Mouse (Mus musculus) gastrocnemius, postnatal 14 days (tissue): ENCODE results near the gene Fhod1. TPM values are rescaled to one million over a fixed set of nuclear protein-coding genes. Genes with fewer than 3 reads are reported as not detected.
A peak's percentile ranks its signal among the peaks of the same experiment; 100 is the strongest.
"Not testable (repeated sequence)": the region's sequence is repeated elsewhere in the genome, so short reads cannot be mapped to it uniquely, and the experiment has no call there.

Experiments
- DNase-seq: peaks from one replicate; pipeline ENCODE4 v3.0.0; 2021; ENCODE audit warnings: mixed read lengths
- intact Hi-C: fragments of 180-260 bp; cut with DNase I; formaldehyde crosslinking; loops from one replicate; pipeline ENCODE4 v1.15.1; 2025; ENCODE audit warnings: low total_unique reads
- total RNA-seq, 2 experiments: library from RNA; stranded (reverse); gene quantifications; 2 replicates each; pipeline ENCODE4 v1.2.3; 2021

The Fhod1 gene
- total RNA-seq, 2 experiments from 2014 or later: 12.1 to 15.6 TPM

DNA sequence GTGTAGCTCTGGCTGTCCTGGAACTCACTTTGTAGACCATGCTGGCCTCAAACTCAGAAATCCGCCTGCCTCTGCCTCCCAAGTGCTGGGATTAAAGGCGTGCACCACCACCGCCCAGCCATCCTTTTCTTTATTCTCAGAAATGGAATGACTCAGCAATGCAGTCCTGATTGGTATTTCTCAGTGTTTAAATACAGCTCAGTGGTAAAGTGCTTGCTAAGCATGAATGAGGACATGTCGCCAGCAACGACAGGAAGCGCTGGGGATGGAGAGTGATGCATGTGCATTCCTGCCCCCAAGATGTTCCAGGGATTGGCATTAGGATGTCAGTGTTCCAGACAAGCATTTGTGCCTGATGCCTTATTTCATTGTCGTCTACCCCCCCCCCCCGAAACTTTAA lies 44.4 kb downstream of the Fhod1 start:
- intact Hi-C loops: no loop called here

DNA sequence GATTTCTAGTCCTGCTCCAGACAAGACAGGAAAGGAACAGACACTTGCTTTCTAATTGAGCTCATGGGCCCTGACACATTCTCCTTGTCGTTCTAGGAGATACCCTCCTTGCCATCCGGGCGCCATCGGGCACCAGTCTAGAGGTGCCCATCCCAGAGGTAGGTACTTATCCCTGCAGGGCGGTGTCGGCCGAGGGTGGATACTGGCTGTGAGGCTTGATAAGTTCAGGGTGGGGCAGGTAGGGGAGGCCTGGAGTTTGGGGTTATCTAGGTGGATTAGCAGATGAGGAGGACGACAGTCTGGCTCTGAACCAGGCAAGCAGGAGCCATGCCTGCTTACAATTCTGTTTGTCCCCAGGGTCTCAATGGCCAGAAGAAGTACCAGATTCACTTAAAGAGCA lies 47.8 kb downstream of the Fhod1 start:
- intact Hi-C loops: no loop called here
- no peak for DNase-seq

More for the DNA sequence above, 44.4 kb downstream of the Fhod1 start:
- no peak for DNase-seq

GRCm38 (mm10) chr8:105298351-105299252 lies 49.2 kb downstream of the Fhod1 start:
- DNase-seq: no peak
- intact Hi-C loops: no loop called here

DNA sequence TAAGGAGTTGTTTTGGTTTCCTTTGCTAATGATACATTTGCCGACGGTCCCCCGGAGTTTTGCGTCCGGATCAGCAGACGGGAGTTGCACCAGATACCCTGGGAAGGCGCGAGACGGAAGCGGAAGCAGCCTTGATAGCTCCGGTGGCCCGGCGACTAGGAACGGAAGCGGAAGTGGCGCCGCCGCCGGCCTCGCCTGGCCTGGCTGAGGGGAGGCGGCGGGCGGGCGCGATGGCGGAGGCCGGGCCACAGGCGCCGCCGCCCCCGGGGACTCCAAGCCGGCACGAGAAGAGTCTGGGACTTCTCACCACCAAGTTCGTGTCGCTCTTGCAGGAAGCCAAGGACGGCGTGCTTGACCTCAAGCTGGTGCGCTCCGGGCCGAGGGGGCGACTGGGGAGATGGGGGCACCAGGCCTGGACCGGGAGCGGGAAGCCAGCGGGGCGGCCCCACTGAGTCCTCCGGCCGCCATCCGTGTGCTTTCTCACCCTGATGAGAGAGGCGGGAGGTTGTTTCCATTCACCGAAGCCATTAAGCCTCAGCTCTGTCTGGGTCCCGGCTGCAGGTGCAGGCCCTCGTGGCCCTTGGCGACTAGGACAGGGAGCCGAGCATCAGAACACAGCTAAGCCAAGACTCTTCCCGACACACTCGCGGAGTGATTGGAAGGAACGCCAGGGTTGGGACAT lies 50.1 kb downstream of the Fhod1 start, which contains the start of gene E2f4:
Gene E2f4 (plus strand): TSS at position 153 of the 682 bp plus-strand sequence.
- intact Hi-C loops: no loop called here
- DNase-seq: peak; percentile 95

- no peak for DNase-seq
- intact Hi-C loops: no loop called here
These were observed 51.7 kb downstream of the Fhod1 start, which contains the start of gene Exoc3l for GRCm38 (mm10) chr8:105295895-105296573. Gene Exoc3l, minus strand, starts transcription at chr8:105296101.

GRCm38 (mm10) chr8:105295256-105295655 lies 52.5 kb downstream of the Fhod1 start:
- intact Hi-C loops: no loop called here

DNA sequence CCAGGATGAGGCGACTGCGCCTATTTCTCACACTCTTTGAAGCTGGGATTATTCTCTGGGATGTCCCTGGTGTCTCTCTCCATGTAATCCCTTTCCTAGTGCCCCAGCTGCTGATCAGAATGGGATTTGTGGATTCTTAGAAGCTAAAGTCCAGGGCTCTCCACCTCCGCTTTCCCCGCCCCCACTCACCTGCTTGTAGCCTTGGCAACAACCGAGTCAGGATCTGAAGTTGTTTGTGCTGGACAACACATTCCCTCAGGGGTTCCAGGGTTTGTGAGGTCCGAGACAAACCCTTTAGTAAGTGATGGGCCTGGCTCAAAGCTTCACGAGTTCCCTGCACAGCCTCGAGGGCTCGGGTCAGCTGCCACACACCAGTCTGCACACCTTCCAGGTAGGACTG lies 53.0 kb downstream of the Fhod1 start:
- intact Hi-C loops: no loop called here
- DNase-seq: no peak

More at GRCm38 (mm10) chr8:105295256-105295655, 52.5 kb downstream of the Fhod1 start:
- no peak for DNase-seq

DNA sequence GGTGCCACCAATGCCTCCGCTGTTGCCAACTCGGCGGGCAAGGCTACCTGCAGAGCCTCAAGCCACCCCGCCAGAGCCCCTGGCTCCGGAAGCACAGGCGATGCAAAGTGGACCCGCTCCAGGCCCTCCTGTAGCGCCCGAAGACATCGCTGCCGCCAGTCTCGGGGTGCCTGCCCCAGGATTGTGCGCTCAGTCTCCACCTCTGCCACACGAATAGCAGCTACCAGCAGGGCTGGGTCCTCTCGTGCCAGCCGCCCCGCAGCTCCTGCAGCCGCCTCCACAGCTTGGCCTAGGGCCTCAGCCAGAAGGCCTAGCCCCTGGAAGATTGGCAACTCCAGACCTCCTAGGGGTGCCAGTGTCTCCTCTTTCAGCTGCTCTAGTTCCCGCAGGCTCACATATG lies 54.3 kb downstream of the Fhod1 start:
- no peak for DNase-seq
- intact Hi-C loops: no loop called here

GRCm38 (mm10) chr8:105292471-105292870 lies 55.3 kb downstream of the Fhod1 start:
- DNase-seq: no peak
- intact Hi-C loops: no loop called here

DNA sequence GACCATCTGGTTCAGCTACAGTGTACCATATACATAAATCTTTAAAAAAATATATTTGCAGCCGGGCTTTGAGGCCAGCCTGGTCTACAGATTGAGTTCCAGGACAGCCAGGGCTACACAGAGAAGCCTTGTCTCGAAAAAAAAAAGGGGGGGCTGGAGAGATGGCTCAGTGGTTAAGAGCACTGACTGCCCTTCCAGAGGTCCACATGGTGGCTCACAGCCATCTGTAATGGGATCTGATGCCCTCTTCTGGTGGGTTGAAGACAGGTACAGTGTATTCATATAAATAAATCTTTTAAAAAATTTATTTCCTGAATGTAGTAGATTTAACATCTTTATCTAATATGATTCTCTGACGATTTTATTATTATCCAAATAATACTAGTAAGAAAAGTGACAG lies 56.0 kb downstream of the Fhod1 start:
- DNase-seq, intact Hi-C loops: not testable (repeated sequence)

DNA sequence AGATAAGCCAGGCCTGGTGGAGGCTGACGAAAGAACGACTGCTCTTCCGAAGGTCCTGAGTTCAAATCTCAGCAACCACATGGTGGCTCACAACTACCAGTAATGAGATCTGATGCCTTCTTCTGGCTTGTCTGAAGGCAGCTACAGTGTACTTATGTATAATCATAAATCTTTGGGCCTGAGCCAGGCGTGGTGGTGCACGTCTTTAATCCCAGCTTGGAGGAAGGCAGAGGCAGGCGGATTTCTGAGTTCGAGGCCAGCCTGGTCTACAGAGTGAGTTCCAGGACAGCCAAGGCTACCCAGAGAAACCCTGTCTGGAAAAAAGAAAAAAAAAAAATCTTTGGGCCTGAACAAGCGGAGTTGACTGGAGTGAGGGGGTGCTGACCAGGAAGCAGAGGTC lies 56.4 kb downstream of the Fhod1 start:
- intact Hi-C loops, DNase-seq: not testable (repeated sequence)

DNA sequence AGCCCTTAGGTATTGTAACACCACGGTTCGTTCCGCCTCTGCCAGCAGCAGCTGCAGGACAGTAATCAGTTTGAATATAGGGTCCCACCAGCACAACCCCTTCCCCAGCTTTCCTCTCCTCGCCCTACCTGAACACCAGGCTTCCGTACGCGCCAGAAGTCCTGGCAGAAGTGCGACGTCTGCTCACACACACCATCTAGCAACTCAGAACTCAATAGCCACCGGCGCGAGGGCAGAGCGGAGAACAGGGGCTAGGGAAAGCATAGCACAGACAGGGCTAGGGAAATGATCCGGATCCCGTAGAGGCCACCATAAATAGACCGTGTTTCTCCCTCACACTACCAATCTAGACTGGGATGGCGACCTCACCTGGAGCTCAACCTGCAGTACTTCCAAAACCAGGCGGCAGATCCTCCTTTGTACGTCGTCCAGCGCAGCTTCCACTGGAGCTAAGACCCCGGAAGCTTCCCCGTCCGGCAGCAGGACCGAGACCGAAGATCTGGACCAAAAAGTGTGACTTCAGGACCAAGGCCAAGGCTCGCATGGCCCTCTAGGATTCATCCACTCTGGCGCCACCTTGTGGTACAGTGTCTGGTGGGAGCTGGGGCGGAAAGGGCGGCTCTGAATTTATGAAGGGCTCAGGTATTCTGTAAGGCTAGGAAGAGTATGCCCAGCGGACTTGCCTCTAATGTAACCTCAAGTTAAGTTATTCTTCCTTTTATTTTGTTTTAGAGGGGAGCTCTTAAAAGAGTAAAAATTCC lies 57.0 kb downstream of the Fhod1 start:
- intact Hi-C loops: no loop called here
- DNase-seq: peak; percentile 92

DNA sequence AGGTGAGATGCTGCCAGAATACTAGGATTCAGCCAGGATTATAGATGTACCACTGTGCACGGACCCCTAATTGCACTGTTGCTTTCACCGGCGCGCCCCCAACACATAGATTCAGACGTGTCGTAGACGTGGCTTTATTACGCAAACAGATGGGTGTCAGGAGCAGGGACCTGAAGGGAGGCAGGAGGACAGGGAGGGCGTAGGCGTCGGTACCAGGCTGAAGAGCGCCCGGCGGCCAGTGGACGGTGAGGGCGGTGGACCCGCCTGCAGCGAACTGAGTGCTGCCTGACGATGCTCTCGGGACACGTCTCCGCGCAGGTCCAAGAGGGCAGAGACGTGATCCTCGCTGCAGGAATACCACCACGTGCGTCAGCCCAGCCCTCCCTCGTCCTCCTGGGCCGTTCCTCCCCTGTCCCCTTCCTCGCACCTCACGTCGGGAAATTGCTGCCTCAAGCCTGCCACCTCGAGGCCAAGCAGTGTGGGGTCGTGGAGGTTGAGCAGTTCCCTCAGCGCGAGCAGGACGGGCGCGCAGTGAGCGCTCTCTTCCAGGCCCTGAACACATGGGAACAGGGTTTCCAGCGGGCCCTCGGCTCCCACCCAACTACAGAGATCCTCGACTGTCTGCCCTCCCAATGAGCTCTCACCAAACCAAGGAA lies 57.8 kb downstream of the Fhod1 start, which contains the start of gene 4931428F04Rik:
Gene 4931428F04Rik (minus strand): TSS at position 60 of the 656 bp plus-strand sequence.
- DNase-seq: peak; percentile 58
- intact Hi-C loops: no loop called here

DNA sequence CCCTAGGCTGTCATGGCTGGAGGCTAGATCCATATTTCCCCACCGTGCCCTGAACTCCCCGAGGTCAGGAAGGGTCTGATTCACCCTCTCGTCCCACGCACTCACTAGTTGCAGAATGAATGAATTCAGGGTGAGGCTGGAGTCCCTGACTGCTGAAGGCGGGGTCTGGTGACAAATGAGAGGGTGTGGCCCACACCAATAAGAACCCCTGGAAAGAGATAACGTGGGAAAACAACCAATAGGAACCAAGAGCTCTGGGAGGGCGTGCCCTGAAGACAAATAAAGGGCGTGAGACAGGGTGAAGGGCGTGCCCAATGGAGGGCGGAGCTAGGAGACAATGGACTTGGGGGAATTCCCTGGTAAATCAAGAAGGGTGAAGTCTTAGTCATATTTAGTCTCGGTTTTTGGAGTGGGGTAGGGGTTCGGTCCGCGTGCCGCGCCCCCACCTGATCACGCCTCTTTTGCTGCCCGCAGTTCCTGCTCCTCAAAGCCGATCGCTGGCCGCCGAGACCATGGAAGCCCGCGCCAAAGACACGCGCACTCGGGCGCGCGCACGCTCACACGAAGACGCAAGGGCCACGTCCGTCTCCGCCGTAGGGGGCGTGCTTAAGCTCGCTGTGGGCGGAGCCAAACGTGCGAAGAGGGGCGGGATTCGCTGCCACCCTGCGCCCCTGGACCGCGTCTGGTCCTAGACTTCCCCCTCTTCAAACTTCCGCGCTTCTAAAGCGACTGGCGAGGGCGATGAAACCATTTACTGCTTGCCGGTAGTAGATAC lies 58.6 kb downstream of the Fhod1 start:
- peak; percentile 91 for DNase-seq
- intact Hi-C loops: no loop called here

DNA sequence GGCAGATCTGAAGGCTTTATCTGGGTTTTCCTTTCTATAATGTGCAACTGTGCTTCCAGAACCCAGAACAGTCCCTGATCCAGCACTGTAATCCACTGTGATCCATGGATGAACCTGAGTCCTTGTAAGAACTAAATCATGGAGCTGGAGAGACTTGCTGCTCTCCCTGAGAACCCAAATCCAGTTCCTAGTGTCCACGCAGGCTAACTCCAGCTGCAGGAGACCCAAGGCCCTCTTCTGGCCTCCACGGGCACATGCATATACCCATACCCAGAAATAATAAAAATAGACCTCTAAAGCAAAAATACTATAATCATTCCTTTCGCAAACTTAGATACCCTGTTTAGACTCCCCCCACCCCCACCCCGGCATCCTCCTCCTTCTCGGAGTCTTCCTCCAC lies 59.5 kb downstream of the Fhod1 start:
- intact Hi-C loops: no loop called here
- DNase-seq: no peak

DNA sequence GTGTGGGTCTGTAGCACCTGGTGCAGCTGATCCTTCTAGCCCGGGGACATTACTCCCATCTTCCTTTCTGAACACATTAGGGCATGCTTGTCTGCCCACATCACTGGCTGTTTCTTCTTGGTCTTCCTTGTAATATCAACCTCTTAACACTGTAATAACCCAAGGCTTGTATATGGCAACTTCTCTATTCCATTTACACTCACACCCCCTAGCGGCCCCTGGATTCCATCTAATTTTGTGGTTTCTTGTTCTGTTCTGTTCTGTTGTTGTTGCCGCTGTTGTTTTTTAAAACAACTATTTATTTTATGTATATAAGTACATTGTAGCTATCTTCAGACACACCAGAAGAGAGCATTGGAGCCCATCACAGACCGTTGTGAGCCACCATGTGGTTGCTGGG lies 60.8 kb downstream of the Fhod1 start:
- DNase-seq: no peak
- intact Hi-C loops: no loop called here

GRCm38 (mm10) chr8:105285514-105285913 lies 62.2 kb downstream of the Fhod1 start:
- no peak for DNase-seq
- intact Hi-C loops: no loop called here

DNA sequence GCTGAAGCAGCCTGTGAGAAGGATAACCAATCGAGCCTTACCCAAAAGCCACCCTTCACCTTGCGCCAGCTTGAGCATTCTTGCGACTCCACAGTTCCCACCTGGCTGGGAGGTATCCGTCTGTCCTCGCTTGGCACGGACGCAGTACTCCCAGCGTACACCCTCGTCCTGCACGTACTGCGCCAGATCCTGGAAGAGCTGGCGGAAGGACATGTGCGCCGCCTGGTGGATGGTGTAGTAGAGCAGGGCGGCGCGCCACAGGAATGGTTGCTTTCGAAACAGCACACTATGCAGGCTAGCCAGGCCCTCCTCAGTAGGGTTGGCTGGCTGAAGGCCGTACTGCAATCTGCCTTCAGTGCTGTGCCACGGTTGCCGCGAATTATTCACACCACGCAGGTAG lies 64.7 kb downstream of the Fhod1 start:
- intact Hi-C loops: no loop called here
- DNase-seq: peak; percentile 57
